In the genomic region with DNA sequence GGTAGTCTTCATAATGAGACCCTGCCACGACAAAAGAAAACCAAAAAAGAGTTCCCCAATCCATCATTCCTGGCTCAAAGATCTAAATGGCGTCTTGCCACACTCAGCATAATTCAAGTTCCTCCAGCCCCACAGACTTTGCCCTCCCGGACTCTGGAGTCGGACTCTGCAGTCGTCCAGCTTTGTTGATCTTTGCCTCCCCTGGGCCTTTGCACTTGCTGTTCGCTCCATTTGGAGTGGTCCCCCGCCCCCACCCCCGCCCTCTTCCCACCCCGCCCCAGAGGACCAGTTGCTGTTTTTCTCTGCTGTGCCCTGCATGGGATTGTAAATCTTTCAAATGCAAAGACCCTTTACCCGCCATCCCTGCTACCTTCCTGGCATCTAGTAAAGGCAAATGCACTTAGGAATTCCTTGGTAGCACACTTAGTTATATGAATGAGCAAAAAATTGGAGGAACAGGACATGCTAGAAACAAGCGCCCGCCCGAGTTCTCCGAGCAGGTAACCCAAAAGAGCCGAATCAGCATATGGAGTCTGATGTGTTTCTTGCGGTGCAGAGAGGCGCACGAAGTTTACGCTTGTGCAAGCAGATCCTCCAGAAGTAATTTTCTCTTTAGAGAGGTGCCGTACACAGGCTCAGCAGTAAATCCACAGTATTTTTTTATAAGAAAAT, we compare ENCODE assay signal across 8 mouse cellular contexts. TPM values are rescaled to one million over a fixed set of nuclear protein-coding genes. Genes with fewer than 3 reads are reported as not detected.
DNase-seq lines count a peak whose midpoint lies in the region; ATAC-seq and TF ChIP-seq lines count a peak whose summit lies in the region.

No protein-coding gene starts in this region.

- no peaks in the 10 kb centered on the region for H3K27me3 ChIP-seq in neural tube, embryonic 11.5 days (ENCODE audit: control insufficient read depth, insufficient read depth, low read length)
- no peaks in the 10 kb centered on the region; the same call in 1 of the 2 replicates for H3K27me3 ChIP-seq in hindbrain, embryonic 16.5 days (replicated peaks; ENCODE audit: control insufficient read depth, insufficient read depth, low read length)
- no peaks in the 10 kb centered on the region for H3K27me3 ChIP-seq in stomach, postnatal 0 days (ENCODE audit: control insufficient read depth, insufficient read depth, low read length)

- H3K9ac ChIP-seq in neural tube, embryonic 11.5 days (ENCODE audit: low read length): no peak overlapping the region
- H3K9ac ChIP-seq in hindbrain, embryonic 16.5 days (ENCODE audit: low read depth, low read length): no peak overlapping the region
- no peak overlapping the region for H3K9ac ChIP-seq in stomach, postnatal 0 days (ENCODE audit: low read length)

- no peak for DNase-seq in neural tube, embryonic 11.5 days (ENCODE audit: low spot score)
- DNase-seq in neural tube, embryonic 10.5 days (ENCODE audit: extremely low spot score, low spot score): no peak
- peak; percentile 20 for DNase-seq in liver
- no peak for DNase-seq in stomach, postnatal 0 days (ENCODE audit: low spot score)
- no peak for DNase-seq in spleen, postnatal 4 days (ENCODE audit: low spot score in 2 of 2)
- DNase-seq in cerebellum, adult 11-12 months: no peak
- DNase-seq in frontal cortex, postnatal 36 days (ENCODE audit: low spot score in 2 of 2): no peak

- H3K4me3 ChIP-seq in neural tube, embryonic 11.5 days (ENCODE audit: low read depth, low read length): no peak overlapping the region
- peak overlapping the region; percentile 16 for H3K4me3 ChIP-seq in hindbrain, embryonic 16.5 days (ENCODE audit: low read length)
- no peak overlapping the region for H3K4me3 ChIP-seq in stomach, postnatal 0 days (ENCODE audit: low read depth, low read length)

- no peaks in the 10 kb centered on the region for H3K36me3 ChIP-seq in neural tube, embryonic 11.5 days (ENCODE audit: control insufficient read depth, insufficient read depth, low read length)
- H3K36me3 ChIP-seq in hindbrain, embryonic 16.5 days (ENCODE audit: control insufficient read depth, insufficient read depth, low read length): no peaks in the 10 kb centered on the region
- no peaks in the 10 kb centered on the region for H3K36me3 ChIP-seq in stomach, postnatal 0 days (ENCODE audit: control insufficient read depth, insufficient read depth, low read length)

- TF ChIP-seq CTCF in stomach, postnatal 0 days (IDR thresholded peaks at IDR 0.05; ENCODE audit: low read depth): no peak

- no peak for ATAC-seq in neural tube, embryonic 11.5 days (ENCODE audit: insufficient read depth, low FRiP score, low TSS enrichment)
- no peak for ATAC-seq in hindbrain, embryonic 16.5 days
- ATAC-seq in stomach, postnatal 0 days (ENCODE audit: low FRiP score, low TSS enrichment): no peak

- H3K4me2 ChIP-seq in neural tube, embryonic 11.5 days (ENCODE audit: low read depth): peak overlapping the region; percentile 17
- H3K4me2 ChIP-seq in hindbrain, embryonic 16.5 days (ENCODE audit: low read length): peak overlapping the region; percentile 44
- peak overlapping the region; percentile 12 for H3K4me2 ChIP-seq in stomach, postnatal 0 days (replicated peaks; ENCODE audit: low read depth)

- no peak for TF ChIP-seq EP300 in stomach, postnatal 0 days (optimal IDR thresholded peaks at IDR 0.05)

- no peaks in the 10 kb centered on the region for H3K4me1 ChIP-seq in neural tube, embryonic 11.5 days (ENCODE audit: control insufficient read depth, insufficient read depth, low read length)
- peaks cover 5% of the 10 kb centered on the region for H3K4me1 ChIP-seq in hindbrain, embryonic 16.5 days (ENCODE audit: control insufficient read depth, insufficient read depth, low read depth, low read length)
- no peaks in the 10 kb centered on the region for H3K4me1 ChIP-seq in stomach, postnatal 0 days (replicated peaks; ENCODE audit: control insufficient read depth, insufficient read depth)

- H3K27ac ChIP-seq in neural tube, embryonic 11.5 days (ENCODE audit: low read depth, low read length): no peak overlapping the region
- H3K27ac ChIP-seq in hindbrain, embryonic 16.5 days (ENCODE audit: low read depth, low read length): no peak overlapping the region
- H3K27ac ChIP-seq in stomach, postnatal 0 days (replicated peaks): no peak overlapping the region

- 23% methylated on average over 20 of the region's 20 CpGs for WGBS in neural tube, embryonic 11.5 days
- WGBS in hindbrain, embryonic 16.5 days: 23% methylated on average over 20 of the region's 20 CpGs
- 48% methylated on average over 20 of the region's 20 CpGs for WGBS in stomach, postnatal 0 days

- no peaks in the 10 kb centered on the region for H3K9me3 ChIP-seq in neural tube, embryonic 11.5 days (ENCODE audit: control insufficient read depth, low read length)
- H3K9me3 ChIP-seq in hindbrain, embryonic 16.5 days (ENCODE audit: control insufficient read depth, low read length): no peaks in the 10 kb centered on the region
- no peaks in the 10 kb centered on the region for H3K9me3 ChIP-seq in stomach, postnatal 0 days (ENCODE audit: control insufficient read depth, low read length)

RNA-seq across cellular contexts. Expression of a gene that starts 54.9 kb away (rescaled TPM):
- 40.0 and 40.6 TPM in 2 replicates for polyA plus RNA-seq in neural tube, embryonic 11.5 days (2014; fragmentation: Nextera tagmentation; extraction: Ambion mirVana)
- polyA plus RNA-seq in hindbrain, embryonic 16.5 days (2015; fragmentation: Nextera tagmentation; extraction: Ambion mirVana): 16.3 and 20.1 TPM in 2 replicates
- 7.4 and 7.5 TPM in 2 replicates for polyA plus RNA-seq in stomach, postnatal 0 days (2015; fragmentation: Nextera tagmentation; extraction: Ambion mirVana)
